Mouse (Mus musculus) embryonic facial prominence, embryonic 12.5 days (tissue): ENCODE data around the gene 1500011B03Rik. TPM values are rescaled to one million over a fixed set of nuclear protein-coding genes. Genes with fewer than 3 reads are reported as not detected.

ENCODE experiments used
- ATAC-seq: fragments of 200-750 bp; cut with Nextera tagmentation; 2 replicates; pipeline ENCODE4 v1.8.0; 2017; ENCODE audit not compliant: insufficient number of reproducible peaks, insufficient read depth, low FRiP score, low TSS enrichment
- H3K27ac ChIP-seq: fragments of 300-500 bp; sonication (generic); 2 replicates; pipeline ENCODE4 v1.5.1; 2016; ENCODE audit warnings: mild to moderate bottlenecking
- H3K27me3 ChIP-seq: fragments of 300-500 bp; sonication (generic); 2 replicates; pipeline ENCODE4 v1.6.1; 2016; ENCODE audit warnings: mild to moderate bottlenecking, moderate library complexity
- H3K36me3 ChIP-seq: fragments of 300-500 bp; sonication (generic); 2 replicates; pipeline ENCODE4 v1.6.1; 2016; ENCODE audit warnings: mild to moderate bottlenecking
- H3K4me1 ChIP-seq: fragments of 300-500 bp; sonication (generic); 2 replicates; pipeline ENCODE4 v1.6.1; 2016
- H3K4me2 ChIP-seq: fragments of 300-500 bp; sonication (generic); replicated peaks from 2 replicates; pipeline ENCODE4 v1.6.1; 2016; ENCODE audit warnings: mild to moderate bottlenecking, moderate library complexity
- H3K4me3 ChIP-seq: fragments of 300-500 bp; sonication (generic); 2 replicates; pipeline ENCODE4 v1.5.1; 2016; ENCODE audit warnings: mild to moderate bottlenecking
- H3K9ac ChIP-seq: fragments of 300-500 bp; sonication (generic); 2 replicates; pipeline ENCODE4 v1.6.1; 2016; ENCODE audit warnings: mild to moderate bottlenecking, moderate library complexity
- H3K9me3 ChIP-seq: fragments of 300-500 bp; sonication (generic); 2 replicates; pipeline ENCODE4 v1.6.1; 2016; ENCODE audit warnings: mild to moderate bottlenecking, moderate library complexity
- WGBS: fragments of 180-500 bp; shearing (Covaris S2); methylation state at CpG from one replicate; pipeline ENCODE4 v1.1.7; 2016; 5-methylcytosine and 5-hydroxymethylcytosine counted together
- microRNA-seq: library from miRNA; unstranded; fragments of <30 nt; microRNA quantifications from one replicate; pipeline ENCODE4, GENCODE M21; 2017
- polyA plus RNA-seq: library from polyadenylated mRNA; unstranded; fragments of >200 nt; fragmentation: Nextera tagmentation; extraction: Ambion mirVana; gene quantifications from 2 replicates; pipeline ENCODE4 v1.2.1, GENCODE M21; 2016

Gene 1500011B03Rik
- polyA plus RNA-seq, 1 experiment from 2014 or later: 113 TPM

DNA sequence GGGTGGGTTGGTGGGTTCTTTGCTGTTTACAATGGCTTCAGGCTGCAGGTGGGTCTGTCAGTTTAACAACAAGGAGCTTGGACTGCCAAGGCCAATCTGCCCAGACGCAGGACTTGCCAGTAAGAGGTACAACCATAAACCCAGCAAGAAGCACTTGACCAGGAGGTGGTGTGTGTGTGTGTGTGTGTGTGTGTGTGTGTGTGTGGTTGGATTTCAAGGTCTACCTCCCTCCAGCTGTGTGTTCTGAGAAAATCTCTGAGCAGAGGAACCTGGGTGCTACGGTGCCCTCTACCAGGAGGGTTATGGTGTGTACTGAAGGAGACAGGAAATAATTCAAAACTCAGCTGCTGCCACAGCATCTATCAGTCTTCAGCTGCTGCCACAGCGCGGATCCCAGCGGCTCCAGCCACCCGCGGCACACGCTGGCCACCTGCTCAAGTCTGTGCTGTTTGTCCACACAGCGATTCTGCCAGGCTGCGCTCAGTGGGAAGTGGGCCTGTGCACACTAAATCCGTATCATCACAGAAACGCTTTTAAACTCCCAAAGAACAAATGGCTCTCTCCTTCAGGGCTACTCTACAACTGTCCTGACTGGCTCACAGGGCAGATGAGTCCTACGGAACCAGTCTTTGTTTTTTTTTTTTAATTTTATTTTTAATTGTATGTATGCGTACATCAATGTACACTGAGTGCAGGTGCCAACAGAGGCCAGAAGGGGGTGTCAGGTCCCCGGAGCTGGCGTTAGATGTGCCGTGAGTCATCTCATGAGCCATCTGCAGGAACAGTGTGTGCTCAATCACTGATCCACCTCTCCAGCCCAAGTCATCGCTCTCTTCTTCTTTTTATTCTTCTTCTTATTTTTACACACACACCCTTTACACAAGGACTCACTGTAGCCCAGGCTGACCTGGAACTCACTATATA is 58.2 kb downstream of the 1500011B03Rik start:
- Histone ChIP-seq H3K9me3 (no peaks in the 10 kb centered on the region), H3K36me3 (peaks cover 54% of the 10 kb centered on the region), H3K4me2 (no peak overlapping the region), H3K4me3 (no peak overlapping the region), H3K27me3 (no peaks in the 10 kb centered on the region), H3K9ac (no peak overlapping the region), H3K27ac (no peak overlapping the region), H3K4me1 (no peaks in the 10 kb centered on the region)
- 91% methylated on average over 18 of the region's 18 CpGs for WGBS
- no peak for ATAC-seq

DNA sequence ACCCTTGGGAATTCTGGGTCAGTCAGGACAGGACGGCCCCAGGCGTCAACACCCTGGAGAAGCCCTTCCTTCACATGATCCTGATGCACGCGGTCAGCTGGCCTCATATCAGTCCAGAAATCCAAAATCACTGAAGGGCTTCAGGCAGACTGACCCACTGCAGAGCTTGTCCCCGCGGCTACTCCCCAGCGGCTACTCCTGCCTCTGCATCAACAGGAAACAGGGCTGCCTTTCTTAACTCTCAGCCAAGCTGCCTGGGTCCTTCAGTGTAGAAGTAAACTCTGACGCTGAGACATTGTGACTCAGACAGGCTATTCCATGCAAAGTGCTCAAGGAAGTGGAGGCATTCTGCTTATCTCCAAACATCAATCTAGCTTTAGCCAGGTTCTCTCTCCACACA is 61.3 kb downstream of the 1500011B03Rik start:
- ATAC-seq: no peak
- Histone ChIP-seq H3K9me3 (no peaks in the 10 kb centered on the region), H3K4me2 (no peak overlapping the region), H3K36me3 (peaks cover 61% of the 10 kb centered on the region), H3K27ac (no peak overlapping the region), H3K4me3 (no peak overlapping the region), H3K9ac (no peak overlapping the region), H3K27me3 (no peaks in the 10 kb centered on the region), H3K4me1 (no peaks in the 10 kb centered on the region)
- WGBS: 79% methylated on average over 8 of the region's 8 CpGs

DNA sequence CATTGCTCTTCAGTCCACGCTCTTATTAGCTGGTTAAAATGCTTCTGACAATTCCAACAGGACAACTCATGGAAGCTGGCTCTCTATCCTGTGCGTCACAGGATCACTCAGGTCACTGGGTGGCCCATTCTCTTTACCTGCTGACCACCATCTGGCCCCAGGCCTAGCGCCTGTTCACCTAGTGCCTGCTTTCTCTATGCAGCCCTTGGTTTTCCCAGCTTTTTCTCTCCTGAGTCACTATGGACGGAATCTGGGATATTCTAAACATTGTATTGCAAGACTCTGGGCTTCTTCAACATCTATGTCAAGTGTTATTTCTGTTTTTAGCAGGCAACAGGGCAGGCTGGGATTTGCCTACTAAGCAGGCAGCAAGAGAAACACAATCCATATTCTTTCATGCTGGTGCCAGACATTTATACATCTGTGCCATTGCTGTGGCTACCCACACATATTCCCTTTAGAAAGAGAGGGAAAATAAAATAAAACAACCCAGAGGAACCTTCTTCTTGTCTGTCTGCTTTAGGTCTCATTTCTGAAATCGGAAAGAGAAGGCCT is 63.7 kb downstream of the 1500011B03Rik start:
- no peak overlapping the region for H3K4me2 ChIP-seq
- H3K9me3 ChIP-seq: no peaks in the 10 kb centered on the region
- no peak overlapping the region for H3K27ac ChIP-seq
- WGBS: 92% methylated on average over 5 of the region's 5 CpGs
- ATAC-seq: no peak
- H3K4me3 ChIP-seq: no peak overlapping the region
- no peaks in the 10 kb centered on the region for H3K27me3 ChIP-seq
- peaks cover 57% of the 10 kb centered on the region for H3K36me3 ChIP-seq
- H3K4me1 ChIP-seq: no peaks in the 10 kb centered on the region
- no peak overlapping the region for H3K9ac ChIP-seq

Small RNA genes lying within 50 kb of the gene (microRNA-seq; reads per million reads assigned to microRNA genes)
- 15.6 reads per million, percentile 31 among the genes with 10 or more reads in this experiment for gene Mir6240

Other genes with a start within 250 kb of the 1500011B03Rik start
- 3.2 and 3.5 TPM in 2 replicates for gene Trpv4, start 165.0 kb downstream of the 1500011B03Rik start, polyA plus RNA-seq
- gene Gltp, start 132.5 kb downstream of the 1500011B03Rik start, polyA plus RNA-seq: 63.0 and 64.5 TPM in 2 replicates
- gene Tchp, start 115.7 kb downstream of the 1500011B03Rik start, polyA plus RNA-seq: 18.8 and 21.7 TPM in 2 replicates
- 60.5 and 63.9 TPM in 2 replicates for gene Ankrd13a, start 48.8 kb downstream of the 1500011B03Rik start, polyA plus RNA-seq
- 48.2 and 52.6 TPM in 2 replicates for gene Git2, start 48.0 kb downstream of the 1500011B03Rik start, polyA plus RNA-seq
- not detected in 2 replicates for gene 4930519G04Rik, start 30.2 kb upstream of the 1500011B03Rik start, polyA plus RNA-seq
- 0.28 and 0.39 TPM in 2 replicates for gene Gm9936, start 35.2 kb upstream of the 1500011B03Rik start, polyA plus RNA-seq
- gene Oasl2, start 73.5 kb upstream of the 1500011B03Rik start, polyA plus RNA-seq: 2.4 and 4.2 TPM in 2 replicates
- 0.38 and 0.65 TPM in 2 replicates for gene Oasl1, start 99.8 kb upstream of the 1500011B03Rik start, polyA plus RNA-seq
- 65.4 and 73.8 TPM in 2 replicates for gene 2210016L21Rik, start 118.7 kb upstream of the 1500011B03Rik start, polyA plus RNA-seq
- 0.05 TPM in 1 of 2 replicates, not detected in the other for gene Hnf1a, start 147.6 kb upstream of the 1500011B03Rik start, polyA plus RNA-seq
- 19.9 and 32.7 TPM in 2 replicates for gene Sppl3, start 187.7 kb upstream of the 1500011B03Rik start, polyA plus RNA-seq